Mouse (Mus musculus) limb, embryonic 14.5 days (tissue): ENCODE results near the gene Olfr1131. TPM values are rescaled to one million over a fixed set of nuclear protein-coding genes. Genes with fewer than 3 reads are reported as not detected.
"Not testable (repeated sequence)": the region's sequence is repeated elsewhere in the genome, so short reads cannot be mapped to it uniquely, and the experiment has no call there.

Source experiments
- ATAC-seq: fragments of 200-750 bp; cut with Nextera tagmentation; 2 replicates; pipeline ENCODE4 v1.8.0; 2017; ENCODE audit warnings: low read depth, moderate number of reproducible peaks, moderate TSS enrichment; ENCODE audit not compliant: low FRiP score
- DNase-seq: peaks from one replicate; pipeline ENCODE4 v3.0.0-alpha.2; 2015; ENCODE audit warnings: low spot score
- H3K27ac ChIP-seq: fragments of 300-500 bp; sonication (generic); replicated peaks from 2 replicates; pipeline ENCODE4 v1.5.1; 2014; ENCODE audit warnings: low read depth, mild to moderate bottlenecking, low read length, moderate library complexity, mixed read lengths
- H3K27me3 ChIP-seq: fragments of 300-500 bp; sonication (generic); 2 replicates; pipeline ENCODE4 v1.6.1; 2014; ENCODE audit warnings: low read length, mixed read lengths; ENCODE audit not compliant: control insufficient read depth, insufficient read depth
- H3K36me3 ChIP-seq: fragments of 300-500 bp; sonication (generic); 2 replicates; pipeline ENCODE4 v1.6.1; 2014; ENCODE audit warnings: mild to moderate bottlenecking, low read length, moderate library complexity, mixed read lengths; ENCODE audit not compliant: control insufficient read depth, insufficient read depth
- H3K4me1 ChIP-seq: fragments of 300-500 bp; sonication (generic); 2 replicates; pipeline ENCODE4 v1.6.1; 2014; ENCODE audit warnings: antibody characterized with exemption, low read length, mixed read lengths; ENCODE audit not compliant: control insufficient read depth, insufficient read depth
- H3K4me2 ChIP-seq: fragments of 300-500 bp; sonication (generic); replicated peaks from 2 replicates; pipeline ENCODE4 v1.6.1; 2014; ENCODE audit warnings: low read depth, mild to moderate bottlenecking, low read length, moderate library complexity; ENCODE audit not compliant: severe bottlenecking
- H3K4me3 ChIP-seq: fragments of 300-500 bp; sonication (generic); replicated peaks from 2 replicates; pipeline ENCODE4 v1.5.1; 2014; ENCODE audit warnings: low read length
- H3K9ac ChIP-seq: fragments of 300-500 bp; sonication (generic); 2 replicates; pipeline ENCODE4 v1.6.1; 2014; ENCODE audit warnings: mild to moderate bottlenecking, low read depth, low read length, moderate library complexity; ENCODE audit not compliant: severe bottlenecking
- H3K9me3 ChIP-seq: fragments of 300-500 bp; sonication (generic); 2 replicates; pipeline ENCODE4 v1.6.1; 2016; ENCODE audit warnings: low read length; ENCODE audit not compliant: control insufficient read depth
- POLR2A ChIP-seq: fragments of 200-500 bp; IDR thresholded peaks from 2 replicates; pipeline ENCODE4 v1.8.0; 2012; ENCODE audit warnings: inconsistent platforms, mild to moderate bottlenecking, moderate library complexity, borderline replicate concordance; ENCODE audit not compliant: insufficient read depth, insufficient read length; ENCODE audit errors: extremely low read depth
- whole genome bisulfite sequencing: fragments of 180-500 bp; shearing (Covaris S2); extraction: QIAGEN DNeasy Blood & Tissue Kit; methylation state at CpG from one replicate; pipeline ENCODE4 v1.1.7; 2014; 5-methylcytosine and 5-hydroxymethylcytosine counted together
- polyA plus RNA-seq, 2 experiments: library from polyadenylated mRNA; depleted of rRNA in 1 of 2; stranded (reverse) in 1 of 2; unstranded in 1 of 2; fragments of >200 nt; fragmentation: Nextera tagmentation in 1 of 2; extraction: Ambion mirVana in 1 of 2; gene quantifications; 2 replicates each; pipeline versions ENCODE4 v1.2.1 to v1.2.3; 2012 to 2014

The Olfr1131 gene
- polyA plus RNA-seq (2012; rRNA removed) (not detected in 2 replicates), polyA plus RNA-seq (2014; fragmentation: Nextera tagmentation; extraction: Ambion mirVana) (not detected in 2 replicates)

DNA sequence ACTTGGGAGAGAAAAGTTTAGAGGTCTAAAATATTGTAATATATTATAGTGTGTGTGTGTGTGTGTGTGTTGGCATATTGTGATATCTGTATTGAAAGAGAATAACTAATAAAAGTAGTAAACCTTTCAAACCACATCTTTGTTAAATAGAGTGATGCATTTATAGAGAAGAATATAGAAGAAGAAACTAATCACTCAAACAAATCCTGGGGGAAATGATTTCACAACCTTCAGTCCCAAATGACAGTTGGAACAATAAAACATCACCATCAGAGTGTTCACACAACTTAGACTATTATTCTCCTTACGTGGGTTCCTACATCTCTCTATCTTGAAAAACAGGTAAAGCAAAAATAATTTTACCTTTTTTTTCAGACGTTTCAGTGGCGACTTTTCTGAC is at the start of gene Olfr1131:
Gene Olfr1131, plus strand, starts transcription at position 301 of the 400 bp plus-strand sequence.
- Histone ChIP-seq H3K4me1 (no peaks in the 10 kb centered on the region), H3K27ac (no peak within 1 kb of the TSS), H3K36me3 (no peaks in the 10 kb centered on the region), H3K9ac (no peak within 1 kb of the TSS), H3K4me3 (no peak within 1 kb of the TSS), H3K4me2 (no peak within 1 kb of the TSS), H3K27me3 (no peaks in the 10 kb centered on the region), H3K9me3 (no peaks in the 10 kb centered on the region)
- TF ChIP-seq POLR2A: no peak
- no peak for ATAC-seq
- WGBS: 80% methylated on average over 3 of the region's 3 CpGs
- DNase-seq: no peak

- not testable (repeated sequence) for H3K27me3 ChIP-seq, DNase-seq, ATAC-seq
Measured at GRCm38 (mm10) chr2:87605912-87606311, 21.0 kb upstream of the Olfr1131 start, which contains the start of gene Olfr1130. Olfr1130 (plus strand) TSS chr2:87606212.

GRCm38 (mm10) chr2:87637435-87637834 is 10.5 kb downstream of the Olfr1131 start, which contains the start of gene Olfr1132:
Olfr1132 (minus strand) TSS chr2:87637535.
- Histone ChIP-seq H3K27me3 (no peaks in the 10 kb centered on the region), H3K27ac (no peak within 1 kb of the TSS), H3K9ac (no peak within 1 kb of the TSS), H3K4me2 (no peak within 1 kb of the TSS), H3K4me1 (no peaks in the 10 kb centered on the region), H3K36me3 (no peaks in the 10 kb centered on the region), H3K9me3 (no peaks in the 10 kb centered on the region), H3K4me3 (no peak within 1 kb of the TSS)
- TF ChIP-seq POLR2A: no peak
- DNase-seq: no peak
- ATAC-seq: no peak

More at GRCm38 (mm10) chr2:87605912-87606311, 21.0 kb upstream of the Olfr1131 start, which contains the start of gene Olfr1130:
- not testable (repeated sequence) for H3K36me3 ChIP-seq, H3K4me1 ChIP-seq, H3K4me3 ChIP-seq, H3K9me3 ChIP-seq, H3K4me2 ChIP-seq, H3K27ac ChIP-seq, H3K9ac ChIP-seq

GRCm38 (mm10) chr2:87642441-87642840 is 15.5 kb downstream of the Olfr1131 start:
- Histone ChIP-seq H3K27ac (no peak overlapping the region), H3K4me3 (no peak overlapping the region), H3K4me1 (no peaks in the 10 kb centered on the region), H3K27me3 (no peaks in the 10 kb centered on the region), H3K9me3 (no peaks in the 10 kb centered on the region), H3K9ac (no peak overlapping the region), H3K4me2 (no peak overlapping the region), H3K36me3 (no peaks in the 10 kb centered on the region)
- DNase-seq: no peak
- TF ChIP-seq POLR2A: no peak
- ATAC-seq: no peak

- H3K9me3 ChIP-seq: no peaks in the 10 kb centered on the region
- H3K4me2 ChIP-seq: no peak within 1 kb of the TSS
- no peak within 1 kb of the TSS for H3K4me3 ChIP-seq
- no peaks in the 10 kb centered on the region for H3K4me1 ChIP-seq
- no peak within 1 kb of the TSS for H3K27ac ChIP-seq
- ATAC-seq (no peak), DNase-seq (no peak)
- H3K27me3 ChIP-seq: no peaks in the 10 kb centered on the region
- TF ChIP-seq POLR2A: no peak
- no peaks in the 10 kb centered on the region for H3K36me3 ChIP-seq
- no peak within 1 kb of the TSS for H3K9ac ChIP-seq
Measured at GRCm38 (mm10) chr2:87647274-87647673, 20.4 kb downstream of the Olfr1131 start, which contains the start of gene Olfr1133. Olfr1133 (minus strand) TSS chr2:87647374.

GRCm38 (mm10) chr2:87658360-87658759 is 31.5 kb downstream of the Olfr1131 start, which contains the start of gene Olfr1134:
Olfr1134 (minus strand) TSS chr2:87658460.
- no peak within 1 kb of the TSS for H3K9ac ChIP-seq
- no peak within 1 kb of the TSS for H3K27ac ChIP-seq
- H3K36me3 ChIP-seq: no peaks in the 10 kb centered on the region
- no peaks in the 10 kb centered on the region for H3K9me3 ChIP-seq
- H3K4me3 ChIP-seq: no peak within 1 kb of the TSS
- TF ChIP-seq POLR2A: no peak
- DNase-seq (no peak), ATAC-seq (no peak)
- WGBS: 77% methylated on average over 2 of the region's 2 CpGs
- H3K4me1 ChIP-seq: no peaks in the 10 kb centered on the region
- H3K27me3 ChIP-seq: no peaks in the 10 kb centered on the region
- H3K4me2 ChIP-seq: no peak within 1 kb of the TSS
